Mouse (Mus musculus) hindbrain, postnatal 0 days (tissue): ENCODE measurements at regions not wholly inside any gene's neighbourhood (a gene's known extent, or its start where the extent isn't known, plus 50 kb on each side); places are given as distances from the start of the nearest gene placed in this dataset.

Experiments
- ATAC-seq: fragments of 200-750 bp; cut with Nextera tagmentation; 2 replicates; pipeline ENCODE4 v1.8.0; 2017; ENCODE audit warnings: mild to moderate bottlenecking, moderate TSS enrichment, moderate library complexity
- DNase-seq: peaks from one replicate; pipeline ENCODE4 v3.0.0-alpha.2; 2015; ENCODE audit warnings: low spot score
- H3K27ac ChIP-seq: fragments of 300-500 bp; sonication (generic); 2 replicates; pipeline ENCODE4 v1.5.1; 2014; ENCODE audit warnings: mild to moderate bottlenecking
- H3K27me3 ChIP-seq: fragments of 300-500 bp; sonication (generic); 2 replicates; pipeline ENCODE4 v1.6.1; 2014; ENCODE audit warnings: low read length, mixed read lengths; ENCODE audit not compliant: insufficient read depth
- H3K36me3 ChIP-seq: fragments of 300-500 bp; sonication (generic); 2 replicates; pipeline ENCODE4 v1.6.1; 2014; ENCODE audit warnings: low read length, mixed read lengths; ENCODE audit not compliant: insufficient read depth
- H3K4me1 ChIP-seq: fragments of 300-500 bp; sonication (generic); 2 replicates; pipeline ENCODE4 v1.6.1; 2014; ENCODE audit warnings: antibody characterized with exemption, low read length, mixed read lengths; ENCODE audit not compliant: insufficient read depth
- H3K4me2 ChIP-seq: fragments of 300-500 bp; sonication (generic); 2 replicates; pipeline ENCODE4 v1.6.1; 2014; ENCODE audit warnings: low read depth, mild to moderate bottlenecking, low read length, moderate library complexity, mixed read lengths
- H3K4me3 ChIP-seq: fragments of 300-500 bp; sonication (generic); 2 replicates; pipeline ENCODE4 v1.5.1; 2014; ENCODE audit warnings: low read length
- H3K9ac ChIP-seq: fragments of 300-500 bp; sonication (generic); replicated peaks from 2 replicates; pipeline ENCODE4 v1.6.1; 2014; ENCODE audit warnings: mild to moderate bottlenecking, low read length, moderate library complexity, mixed read lengths
- H3K9me3 ChIP-seq: fragments of 300-500 bp; sonication (generic); 2 replicates; pipeline ENCODE4 v1.6.1; 2016; ENCODE audit warnings: low read length, mixed read lengths
- CTCF ChIP-seq: IDR thresholded peaks from 2 replicates; pipeline ENCODE4 v1.5.1; 2016; ENCODE audit warnings: antibody characterized with exemption, control low read depth, low read depth
- WGBS: fragments of 180-500 bp; shearing (Covaris S2); extraction: QIAGEN DNeasy Blood & Tissue Kit; methylation state at CpG from one replicate; pipeline ENCODE4 v1.1.7; 2014; 5-methylcytosine and 5-hydroxymethylcytosine counted together

- H3K27ac ChIP-seq: no peak overlapping the region
- no peak for ATAC-seq
- 94% methylated on average over 3 of the region's 3 CpGs for WGBS
Measured at GRCm38 (mm10) chr17:16247681-16248080, 416.8 kb upstream of the Rgmb start.

GRCm38 (mm10) chr17:16221253-16221652, 390.4 kb upstream of the Rgmb start:
- Histone ChIP-seq H3K36me3 (no peaks in the 10 kb centered on the region), H3K27ac (no peak overlapping the region), H3K4me1 (no peaks in the 10 kb centered on the region), H3K4me2 (no peak overlapping the region), H3K9me3 (no peaks in the 10 kb centered on the region), H3K4me3 (no peak overlapping the region), H3K27me3 (no peaks in the 10 kb centered on the region), H3K9ac (no peak overlapping the region)
- no peak for TF ChIP-seq CTCF
- WGBS: 84% methylated on average over 2 of the region's 2 CpGs
- no peak for DNase-seq
- ATAC-seq: no peak

More at GRCm38 (mm10) chr17:16247681-16248080, 416.8 kb upstream of the Rgmb start:
- H3K4me1 ChIP-seq: no peaks in the 10 kb centered on the region
- H3K27me3 ChIP-seq: no peaks in the 10 kb centered on the region
- no peak overlapping the region for H3K4me2 ChIP-seq
- TF ChIP-seq CTCF: no peak
- DNase-seq: no peak
- H3K9me3 ChIP-seq: no peaks in the 10 kb centered on the region
- no peak overlapping the region for H3K9ac ChIP-seq
- no peak overlapping the region for H3K4me3 ChIP-seq
- H3K36me3 ChIP-seq: no peaks in the 10 kb centered on the region

DNA sequence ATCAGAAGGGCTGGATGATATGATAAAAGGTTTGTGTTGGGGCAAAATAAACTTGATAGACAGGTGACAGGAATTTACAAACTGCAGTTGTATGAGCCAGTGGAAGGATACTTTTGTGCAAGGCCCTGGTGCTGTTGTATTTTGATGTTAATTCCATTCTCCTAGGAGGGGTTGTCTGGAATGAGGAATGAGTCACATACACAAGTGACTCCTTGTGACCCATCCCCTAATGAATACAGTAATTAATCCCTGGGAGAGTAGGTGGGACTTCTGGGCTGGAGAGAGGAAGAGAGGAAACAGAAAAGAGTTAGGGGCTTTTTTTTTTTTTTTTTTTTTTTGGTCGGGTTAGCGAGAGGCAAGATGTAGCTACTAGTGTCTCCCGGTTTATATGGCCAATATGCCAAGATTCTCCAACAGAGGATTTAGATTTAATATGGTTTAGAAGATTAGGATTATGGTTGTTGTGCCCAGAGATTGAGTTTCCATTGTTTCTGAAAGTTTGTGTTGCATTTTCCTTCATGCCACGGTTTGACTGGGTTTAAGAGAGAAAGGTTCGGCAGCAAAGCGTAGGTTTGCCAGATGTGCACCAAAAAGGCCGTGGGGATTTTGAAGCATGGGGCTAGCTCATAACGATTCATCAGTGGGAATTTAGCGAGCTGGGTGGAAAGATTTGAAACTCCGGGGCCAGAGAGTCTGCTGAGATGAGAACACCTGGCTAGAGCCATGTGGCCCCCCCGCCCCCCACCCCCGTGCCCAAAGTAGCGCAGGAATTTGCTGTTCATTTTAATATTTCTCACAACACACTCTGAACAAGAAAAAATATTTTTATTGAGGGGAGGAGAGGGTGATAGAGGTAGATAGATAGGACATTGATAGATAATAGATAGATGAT, 389.1 kb upstream of the Rgmb start:
- no peaks in the 10 kb centered on the region for H3K9me3 ChIP-seq
- H3K4me3 ChIP-seq: no peak overlapping the region
- TF ChIP-seq CTCF: no peak
- ATAC-seq: no peak
- H3K36me3 ChIP-seq: no peaks in the 10 kb centered on the region
- no peak for DNase-seq
- H3K4me1 ChIP-seq: no peaks in the 10 kb centered on the region
- no peak overlapping the region for H3K4me2 ChIP-seq
- H3K9ac ChIP-seq: no peak overlapping the region
- WGBS: 83% methylated on average over 13 of the region's 13 CpGs
- no peak overlapping the region for H3K27ac ChIP-seq
- no peaks in the 10 kb centered on the region for H3K27me3 ChIP-seq

DNA sequence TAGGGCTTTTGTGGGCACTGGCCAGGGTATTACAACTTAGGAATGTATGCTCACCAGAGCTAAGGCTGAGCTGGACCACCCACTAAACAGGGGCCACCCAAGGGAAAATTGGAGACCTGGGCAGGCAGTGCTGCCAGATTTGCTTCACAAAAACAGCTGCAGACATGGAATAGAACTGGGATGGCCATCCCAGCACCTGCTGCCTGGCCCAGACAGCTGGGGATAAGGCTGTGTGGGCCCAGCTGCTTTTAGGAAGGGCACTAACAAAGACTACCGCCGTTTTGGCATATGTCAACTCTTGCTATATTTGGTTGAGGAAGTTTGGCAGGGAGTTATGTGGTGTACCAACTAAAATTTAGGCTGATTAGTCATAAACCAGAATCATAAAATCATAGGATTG, 387.8 kb upstream of the Rgmb start:
- no peak for TF ChIP-seq CTCF
- DNase-seq (peak; percentile 3), ATAC-seq (no peak)
- Histone ChIP-seq H3K4me1 (no peaks in the 10 kb centered on the region), H3K27me3 (no peaks in the 10 kb centered on the region), H3K9ac (no peak overlapping the region), H3K9me3 (no peaks in the 10 kb centered on the region), H3K4me3 (no peak overlapping the region), H3K36me3 (no peaks in the 10 kb centered on the region), H3K27ac (no peak overlapping the region), H3K4me2 (no peak overlapping the region)
- WGBS: 47% methylated on average over 2 of the region's 2 CpGs

- H3K4me2 ChIP-seq: no peak overlapping the region
- no peaks in the 10 kb centered on the region for H3K9me3 ChIP-seq
- H3K9ac ChIP-seq: no peak overlapping the region
- no peaks in the 10 kb centered on the region for H3K27me3 ChIP-seq
- no peaks in the 10 kb centered on the region for H3K4me1 ChIP-seq
- no peak overlapping the region for H3K27ac ChIP-seq
- H3K4me3 ChIP-seq: no peak overlapping the region
- H3K36me3 ChIP-seq: no peaks in the 10 kb centered on the region
- DNase-seq (no peak), ATAC-seq (no peak)
- no peak for TF ChIP-seq CTCF
- WGBS: 76% methylated on average over 2 of the region's 2 CpGs
Measured at GRCm38 (mm10) chr17:16216796-16217195, 386.0 kb upstream of the Rgmb start.

DNA sequence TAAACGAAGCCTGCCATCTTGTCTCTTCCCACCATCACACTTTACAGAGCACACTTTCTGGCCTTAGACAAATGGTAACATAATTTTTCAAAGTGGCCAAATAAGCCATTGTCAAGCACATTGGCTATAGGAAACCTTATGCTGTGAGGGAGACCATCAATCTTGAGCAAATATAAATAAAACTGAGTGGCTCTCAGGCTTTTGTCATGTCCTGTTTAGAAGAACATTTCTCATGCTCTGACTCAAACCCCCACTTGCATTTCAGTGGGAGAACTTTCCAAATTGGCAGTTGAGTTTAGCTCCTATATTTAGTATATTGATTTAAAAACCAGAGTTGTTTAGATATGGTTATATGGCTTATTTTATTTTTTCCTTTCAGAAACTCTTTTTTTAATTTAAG, 362.8 kb upstream of the Rgmb start:
- 86% methylated on average over 1 of the region's 1 CpGs for WGBS

GRCm38 (mm10) chr17:16180856-16181255, 350.0 kb upstream of the Rgmb start:
- no peak overlapping the region for H3K27ac ChIP-seq
- no peak overlapping the region for H3K4me3 ChIP-seq
- H3K27me3 ChIP-seq: no peaks in the 10 kb centered on the region
- no peak overlapping the region for H3K4me2 ChIP-seq
- 96% methylated on average over 1 of the region's 1 CpGs for WGBS
- H3K9ac ChIP-seq: no peak overlapping the region
- ATAC-seq (no peak), DNase-seq (no peak)
- H3K4me1 ChIP-seq: no peaks in the 10 kb centered on the region
- TF ChIP-seq CTCF: no peak
- no peaks in the 10 kb centered on the region for H3K36me3 ChIP-seq
- no peaks in the 10 kb centered on the region for H3K9me3 ChIP-seq

More for the DNA sequence above, 362.8 kb upstream of the Rgmb start:
- no peak overlapping the region for H3K27ac ChIP-seq
- no peak for TF ChIP-seq CTCF
- no peak overlapping the region for H3K4me3 ChIP-seq
- H3K4me2 ChIP-seq: no peak overlapping the region
- no peak for DNase-seq
- H3K36me3 ChIP-seq: no peaks in the 10 kb centered on the region
- ATAC-seq: no peak
- no peak overlapping the region for H3K9ac ChIP-seq
- H3K4me1 ChIP-seq: no peaks in the 10 kb centered on the region
- H3K27me3 ChIP-seq: no peaks in the 10 kb centered on the region
- no peaks in the 10 kb centered on the region for H3K9me3 ChIP-seq
